Mouse (Mus musculus): ENCODE measurements around the gene Ppp1r17.

- TF ChIP-seq GATA1 (IDR thresholded peaks at IDR 0.05; ENCODE audit: borderline replicate concordance, low read length) (no peak), FLI1 (IDR thresholded peaks at IDR 0.05; ENCODE audit: low read length) (no peak)
Observed at GRCm38 (mm10) chr6:56027966-56028365, 10.7 kb downstream of the Ppp1r17 start.

All from megakaryocyte, embryonic 14.5 days (primary cell).